Mouse (Mus musculus) heart, adult 9 months (tissue): ENCODE measurements around the gene Rnf220.
"Not testable (repeated sequence)": the region's sequence is repeated elsewhere in the genome, so short reads cannot be mapped to it uniquely, and the experiment has no call there.

Experiments used
- DNase-seq, 2 experiments: peaks; one replicate each; pipeline ENCODE4 v3.0.0; 2022; ENCODE audit warnings: low spot score in 2 of 2

Gene Rnf220

GRCm38 (mm10) chr4:117272459-117272858 lies 224.4 kb downstream of the Rnf220 start:
- DNase-seq, result no peak

GRCm38 (mm10) chr4:117270278-117270677 lies 226.6 kb downstream of the Rnf220 start:
- DNase-seq, result peak in 1 of 2 experiments; percentile 56

- no peak for DNase-seq
Observed at GRCm38 (mm10) chr4:117267831-117268437, 228.9 kb downstream of the Rnf220 start.

GRCm38 (mm10) chr4:117267284-117267683 lies 229.6 kb downstream of the Rnf220 start:
- peak; percentile 49 to 76 for DNase-seq

- DNase-seq, result no peak
Observed at GRCm38 (mm10) chr4:117262987-117263386, 233.9 kb downstream of the Rnf220 start.

- no peak for DNase-seq
Observed at GRCm38 (mm10) chr4:117262101-117262913, 234.5 kb downstream of the Rnf220 start.

- DNase-seq, result no peak
Observed at GRCm38 (mm10) chr4:117261222-117261621, 235.6 kb downstream of the Rnf220 start.

GRCm38 (mm10) chr4:117259909-117260308 lies 236.9 kb downstream of the Rnf220 start:
- DNase-seq, result not testable (repeated sequence)

- no peak for DNase-seq
Observed at GRCm38 (mm10) chr4:117254672-117255071, 242.2 kb downstream of the Rnf220 start.

GRCm38 (mm10) chr4:117254017-117254627 lies 242.7 kb downstream of the Rnf220 start:
- no peak for DNase-seq

- no peak for DNase-seq
Observed at GRCm38 (mm10) chr4:117253218-117254016, 243.4 kb downstream of the Rnf220 start.

- no peak for DNase-seq
Observed at GRCm38 (mm10) chr4:117252755-117253154, 244.1 kb downstream of the Rnf220 start.

- peak; percentile 54 to 58 for DNase-seq
Observed at GRCm38 (mm10) chr4:117252351-117252750, 244.5 kb downstream of the Rnf220 start.

GRCm38 (mm10) chr4:117251801-117252316 lies 245.0 kb downstream of the Rnf220 start, which contains the start of the genes Tmem53 and Armh1:
Gene Tmem53, plus strand, starts transcription at chr4:117251951.
Gene Armh1, minus strand, starts transcription at chr4:117252125.
- peak; percentile 90 to 92 for DNase-seq

- no peak for DNase-seq
Observed at GRCm38 (mm10) chr4:117250982-117251381, 245.9 kb downstream of the Rnf220 start.

- DNase-seq, result peak in 1 of 2 experiments; percentile 4
Observed at GRCm38 (mm10) chr4:117240867-117241266, 256.0 kb downstream of the Rnf220 start.

- DNase-seq, result no peak
Observed at GRCm38 (mm10) chr4:117239153-117239552, 257.7 kb downstream of the Rnf220 start.

GRCm38 (mm10) chr4:117235822-117236221 lies 261.0 kb downstream of the Rnf220 start:
- DNase-seq, result no peak

- DNase-seq, result no peak
Observed at GRCm38 (mm10) chr4:117234166-117234741, 262.6 kb downstream of the Rnf220 start.

- DNase-seq, result no peak
Observed at GRCm38 (mm10) chr4:117231208-117231607, 265.6 kb downstream of the Rnf220 start.

GRCm38 (mm10) chr4:117230331-117230730 lies 266.5 kb downstream of the Rnf220 start:
- DNase-seq, result no peak
